Mouse (Mus musculus): ENCODE measurements around the gene Rsph3b.
"Not testable (repeated sequence)": the region's sequence is repeated elsewhere in the genome, so short reads cannot be mapped to it uniquely, and the experiment has no call there.

The Rsph3b gene

GRCm38 (mm10) chr17:6947984-6948768, at the start of gene Rsph3b:
Rsph3b (minus strand) TSS chr17:6948682.
- peak; percentile 91 for DNase-seq (ENCODE audit: low spot score)

- DNase-seq (ENCODE audit: low spot score), result not testable (repeated sequence)
Observed at GRCm38 (mm10) chr17:6997778-6998490, 49.5 kb upstream of the Rsph3b start.

- DNase-seq (ENCODE audit: low spot score), result not testable (repeated sequence)
Observed at GRCm38 (mm10) chr17:6996826-6997225, 48.3 kb upstream of the Rsph3b start.

GRCm38 (mm10) chr17:6995504-6995903, 47.0 kb upstream of the Rsph3b start:
- DNase-seq (ENCODE audit: low spot score), result not testable (repeated sequence)

- not testable (repeated sequence) for DNase-seq (ENCODE audit: low spot score)
Observed at GRCm38 (mm10) chr17:6986118-6986517, 37.6 kb upstream of the Rsph3b start.

GRCm38 (mm10) chr17:6980144-6980543, 31.7 kb upstream of the Rsph3b start:
- not testable (repeated sequence) for DNase-seq (ENCODE audit: low spot score)

- DNase-seq (ENCODE audit: low spot score), result peak; percentile 9
Observed at GRCm38 (mm10) chr17:6979380-6979779, 30.9 kb upstream of the Rsph3b start.

GRCm38 (mm10) chr17:6978287-6979248, 30.1 kb upstream of the Rsph3b start, which contains the start of gene Gm49721:
Gm49721 (plus strand) TSS chr17:6978904.
- DNase-seq (ENCODE audit: low spot score), result peak; percentile 45

- not testable (repeated sequence) for DNase-seq (ENCODE audit: low spot score)
Observed at GRCm38 (mm10) chr17:6974985-6975384, 26.5 kb upstream of the Rsph3b start.

- not testable (repeated sequence) for DNase-seq (ENCODE audit: low spot score)
Observed at GRCm38 (mm10) chr17:6972836-6973396, 24.4 kb upstream of the Rsph3b start.

- not testable (repeated sequence) for DNase-seq (ENCODE audit: low spot score)
Observed at GRCm38 (mm10) chr17:6971238-6971637, 22.8 kb upstream of the Rsph3b start.

- DNase-seq (ENCODE audit: low spot score), result not testable (repeated sequence)
Observed at GRCm38 (mm10) chr17:6970334-6970733, 21.9 kb upstream of the Rsph3b start, which contains the start of gene Rnaset2b. Rnaset2b (plus strand) TSS chr17:6970634.

- not testable (repeated sequence) for DNase-seq (ENCODE audit: low spot score)
Observed at GRCm38 (mm10) chr17:6967673-6968072, 19.2 kb upstream of the Rsph3b start.

GRCm38 (mm10) chr17:6965364-6965763, 16.9 kb upstream of the Rsph3b start:
- DNase-seq (ENCODE audit: low spot score), result peak; percentile 30

- not testable (repeated sequence) for DNase-seq (ENCODE audit: low spot score)
Observed at GRCm38 (mm10) chr17:6962936-6963335, 14.5 kb upstream of the Rsph3b start.

- not testable (repeated sequence) for DNase-seq (ENCODE audit: low spot score)
Observed at GRCm38 (mm10) chr17:6962339-6962738, 13.9 kb upstream of the Rsph3b start.

GRCm38 (mm10) chr17:6961181-6962000, 12.9 kb upstream of the Rsph3b start:
- DNase-seq (ENCODE audit: low spot score), result peak; percentile 26

GRCm38 (mm10) chr17:6960776-6961175, 12.3 kb upstream of the Rsph3b start, which contains the start of gene Tagap1:
Tagap1 (minus strand) TSS chr17:6961156.
- not testable (repeated sequence) for DNase-seq (ENCODE audit: low spot score)

- not testable (repeated sequence) for DNase-seq (ENCODE audit: low spot score)
Observed at GRCm38 (mm10) chr17:6960349-6960748, 11.9 kb upstream of the Rsph3b start.

GRCm38 (mm10) chr17:6959543-6960259, 11.2 kb upstream of the Rsph3b start:
- DNase-seq (ENCODE audit: low spot score), result not testable (repeated sequence)

Data from embryo, embryonic 10.5 days (tissue).